Mouse (Mus musculus): Measurements from ENCODE around the gene Nisch.

GRCm38 (mm10) chr14:31128101-31128825, 88.5 kb downstream of the Nisch start:
- TF ChIP-seq CTCF (IDR thresholded peaks at IDR 0.05; ENCODE audit: borderline replicate concordance, insufficient read depth, low read depth, low read length) (no peak), POLR2A (IDR thresholded peaks at IDR 0.05; ENCODE audit: borderline replicate concordance, insufficient read depth, low read length) (no peak)
